Mouse (Mus musculus) right cerebral cortex, adult 18-20 months (tissue): Measurements from ENCODE around the gene Ssrp1.

Experiments
- DNase-seq: peaks from one replicate; pipeline ENCODE4 v3.0.0; 2022; ENCODE audit warnings: mixed read lengths

Ssrp1 gene

DNA sequence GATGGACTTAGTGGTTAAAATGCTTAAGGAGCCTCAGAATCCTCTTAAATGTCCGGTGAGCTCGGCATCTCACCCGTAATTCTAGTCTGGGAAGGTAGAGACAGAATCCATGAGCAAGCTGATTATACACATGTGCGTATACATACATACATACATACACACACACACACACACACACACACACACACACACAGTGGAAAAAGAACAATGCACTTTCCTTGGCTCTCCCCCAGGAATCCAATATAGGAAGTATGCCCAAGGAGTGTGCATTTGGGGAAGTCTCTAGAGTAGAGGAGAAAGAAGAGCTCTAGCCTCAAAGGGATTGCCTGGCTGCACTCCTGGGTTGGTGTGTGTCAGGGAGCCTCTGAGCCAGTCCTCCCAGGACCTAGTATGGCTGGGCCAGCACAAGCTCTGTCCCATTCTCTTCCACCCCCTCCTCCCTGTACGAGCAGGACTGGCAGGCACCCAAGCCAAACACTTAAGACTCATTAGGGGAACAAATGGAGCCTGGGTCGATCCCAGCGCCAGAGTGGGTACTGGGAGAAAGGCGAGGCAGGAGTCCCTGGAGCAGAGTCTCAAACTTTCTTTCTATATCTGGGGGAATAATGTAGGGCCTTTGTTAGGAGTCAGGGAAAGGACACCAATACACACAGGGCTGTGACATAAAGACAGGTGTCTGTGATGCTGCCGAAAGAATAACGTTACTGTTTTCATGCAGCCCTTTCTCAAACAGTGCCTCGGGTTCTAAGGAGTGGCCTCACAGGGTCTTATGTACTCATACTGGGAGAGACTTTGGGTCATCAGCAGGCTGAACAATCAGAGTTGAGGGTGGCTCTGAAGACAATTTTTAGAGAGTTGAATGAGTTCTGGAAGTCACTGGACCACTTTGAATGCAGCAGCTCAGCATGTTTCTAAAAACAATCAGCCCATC lies 51.9 kb downstream of the Ssrp1 start:
- DNase-seq: no peak

- DNase-seq: no peak
Measured at GRCm38 (mm10) chr2:85091325-85091724, 54.3 kb downstream of the Ssrp1 start.

- no peak for DNase-seq
Measured at GRCm38 (mm10) chr2:85093376-85093775, 56.3 kb downstream of the Ssrp1 start.

- no peak for DNase-seq
Measured at GRCm38 (mm10) chr2:85095906-85096305, 58.9 kb downstream of the Ssrp1 start.
